Mouse (Mus musculus) T-helper 17 cell (primary cell): Measurements from ENCODE around the gene Lpp.

ENCODE experiments used
- in situ Hi-C, 2 experiments: fragments of 300-600 bp; cut with MboI, MseI; formaldehyde crosslinking; loops; 1 replicate in 1 of 2; 2 replicates in 1 of 2; pipeline ENCODE4 v1.15.1; 2025; ENCODE audit warnings: high pct_unique_total_duplicates in 2 of 2

Lpp gene

GRCm38 (mm10) chr16:24946356-24946755 is 553.0 kb downstream of the Lpp start:
- in situ Hi-C loops = no loop called here

GRCm38 (mm10) chr16:24947485-24947884 is 554.2 kb downstream of the Lpp start:
- in situ Hi-C loops = no loop called here

- in situ Hi-C loops = no loop called here
Measured at GRCm38 (mm10) chr16:24948091-24948690, 554.9 kb downstream of the Lpp start.

- in situ Hi-C loops = no loop called here
Measured at GRCm38 (mm10) chr16:24949265-24949664, 556.0 kb downstream of the Lpp start.

- in situ Hi-C loops = no loop called here
Measured at GRCm38 (mm10) chr16:24950112-24950743, 556.9 kb downstream of the Lpp start.

GRCm38 (mm10) chr16:24951909-24952308 is 558.6 kb downstream of the Lpp start:
- in situ Hi-C loops = no loop called here

- in situ Hi-C loops = no loop called here
Measured at GRCm38 (mm10) chr16:24955054-24955453, 561.7 kb downstream of the Lpp start.

- in situ Hi-C loops = no loop called here
Measured at GRCm38 (mm10) chr16:24958661-24959060, 565.4 kb downstream of the Lpp start.

- in situ Hi-C loops = no loop called here
Measured at GRCm38 (mm10) chr16:24960901-24961806, 567.8 kb downstream of the Lpp start.

GRCm38 (mm10) chr16:24964311-24964710 is 571.0 kb downstream of the Lpp start:
- in situ Hi-C loops = no loop called here

GRCm38 (mm10) chr16:24965091-24965490 is 571.8 kb downstream of the Lpp start:
- in situ Hi-C loops = no loop called here

- in situ Hi-C loops = no loop called here
Measured at GRCm38 (mm10) chr16:24966460-24966859, 573.2 kb downstream of the Lpp start.

GRCm38 (mm10) chr16:24973009-24973631 is 579.8 kb downstream of the Lpp start:
- in situ Hi-C loops = loop anchor here in 1 of 2 experiments (5.0 kb wide), 1 partner anchor 94 kb away; no protein-coding TSS in a partner anchor

GRCm38 (mm10) chr16:24977771-24978170 is 584.5 kb downstream of the Lpp start:
- in situ Hi-C loops = no loop called here

GRCm38 (mm10) chr16:24978226-24978625 is 584.9 kb downstream of the Lpp start:
- in situ Hi-C loops = no loop called here

GRCm38 (mm10) chr16:24979391-24979790 is 586.1 kb downstream of the Lpp start:
- in situ Hi-C loops = no loop called here

- in situ Hi-C loops = loop anchor here in 1 of 2 experiments (5.0 kb wide), 1 partner anchor 1701 kb away; no protein-coding TSS in a partner anchor
Measured at GRCm38 (mm10) chr16:24982828-24983227, 589.5 kb downstream of the Lpp start.

GRCm38 (mm10) chr16:24990331-24990730 is 597.0 kb downstream of the Lpp start:
- in situ Hi-C loops = no loop called here

- in situ Hi-C loops = no loop called here
Measured at GRCm38 (mm10) chr16:24991059-24991541, 597.8 kb downstream of the Lpp start.

GRCm38 (mm10) chr16:24991995-24992394 is 598.7 kb downstream of the Lpp start:
- in situ Hi-C loops = no loop called here

- in situ Hi-C loops = no loop called here
Measured at GRCm38 (mm10) chr16:24992494-24992893, 599.2 kb downstream of the Lpp start.
